Mouse (Mus musculus) cerebellum, adult 2 months (tissue): ENCODE measurements at regions not wholly inside any gene's neighbourhood (a gene's known extent, or its start where the extent isn't known, plus 50 kb on each side); places are given as distances from the start of the nearest gene placed in this dataset.

Experiments used
- CTCF ChIP-seq: fragments of 200-500 bp; IDR thresholded peaks from 2 replicates; pipeline ENCODE4 v1.5.1; 2011; ENCODE audit warnings: low read depth, mild to moderate bottlenecking, control low read depth, low read length, moderate library complexity, borderline replicate concordance; ENCODE audit not compliant: insufficient read depth
- POLR2A ChIP-seq: fragments of 200-500 bp; IDR thresholded peaks from 2 replicates; pipeline ENCODE4 v1.6.1; 2011; ENCODE audit warnings: low read length, control low read depth, borderline replicate concordance; ENCODE audit not compliant: insufficient read depth

- TF ChIP-seq POLR2A (no peak), CTCF (no peak)
These were observed 148.7 kb upstream of the Eci2 start for GRCm38 (mm10) chr13:35175587-35175986.
